Mouse (Mus musculus): ENCODE data around the gene Tmem72.

Gene Tmem72

GRCm38 (mm10) chr6:116679563-116680288 lies 37.0 kb downstream of the Tmem72 start:
- no peak for DNase-seq

DNA sequence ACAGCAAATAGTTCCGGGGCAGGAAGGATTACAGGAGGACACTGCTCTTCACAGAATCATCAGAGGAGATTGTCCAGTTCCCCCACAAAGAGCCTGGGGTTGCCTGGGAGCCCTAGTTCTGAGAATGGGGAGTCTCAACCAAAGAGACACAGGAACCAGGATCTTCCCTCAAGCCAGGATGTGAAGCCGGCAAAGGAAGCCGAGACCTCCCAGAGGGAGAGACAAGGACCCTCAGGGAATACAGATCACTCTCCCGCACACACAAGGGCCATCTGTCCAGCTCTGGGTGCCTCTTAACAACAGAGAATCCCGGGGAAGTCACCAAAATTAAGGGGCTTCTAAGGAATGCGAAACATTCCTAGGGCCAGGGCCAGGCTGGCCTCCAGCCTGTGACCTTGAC lies 39.4 kb downstream of the Tmem72 start:
- DNase-seq, result no peak

DNA sequence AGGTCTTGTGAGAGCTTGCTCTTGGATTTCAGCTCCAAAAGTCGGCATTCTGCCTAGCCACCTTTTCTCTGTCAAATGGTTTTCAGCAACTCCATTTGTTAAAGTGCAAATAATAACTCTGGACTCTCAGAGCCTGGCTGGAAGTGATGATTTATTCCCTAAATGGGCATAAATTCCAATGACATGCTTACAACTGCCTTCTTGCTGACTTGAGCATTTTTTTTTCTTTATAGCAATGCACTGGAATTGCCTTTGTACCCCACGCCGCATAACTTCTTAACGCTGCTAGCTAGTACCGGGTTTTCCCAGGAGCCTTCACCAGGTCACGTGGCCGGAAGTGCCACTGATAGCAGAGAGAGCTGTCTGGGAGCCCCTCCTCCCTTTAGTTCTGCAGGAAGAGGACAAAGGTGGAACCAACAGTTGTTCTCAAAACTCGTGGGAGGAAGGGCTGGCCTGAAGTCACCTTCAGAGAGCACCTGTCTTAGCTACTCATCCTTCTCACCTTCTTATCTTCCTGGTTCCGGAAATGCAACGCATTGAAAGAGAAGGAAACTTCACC lies 40.3 kb downstream of the Tmem72 start:
- no peak for DNase-seq

- no peak for DNase-seq
Observed at GRCm38 (mm10) chr6:116674283-116674886, 42.3 kb downstream of the Tmem72 start.

DNA sequence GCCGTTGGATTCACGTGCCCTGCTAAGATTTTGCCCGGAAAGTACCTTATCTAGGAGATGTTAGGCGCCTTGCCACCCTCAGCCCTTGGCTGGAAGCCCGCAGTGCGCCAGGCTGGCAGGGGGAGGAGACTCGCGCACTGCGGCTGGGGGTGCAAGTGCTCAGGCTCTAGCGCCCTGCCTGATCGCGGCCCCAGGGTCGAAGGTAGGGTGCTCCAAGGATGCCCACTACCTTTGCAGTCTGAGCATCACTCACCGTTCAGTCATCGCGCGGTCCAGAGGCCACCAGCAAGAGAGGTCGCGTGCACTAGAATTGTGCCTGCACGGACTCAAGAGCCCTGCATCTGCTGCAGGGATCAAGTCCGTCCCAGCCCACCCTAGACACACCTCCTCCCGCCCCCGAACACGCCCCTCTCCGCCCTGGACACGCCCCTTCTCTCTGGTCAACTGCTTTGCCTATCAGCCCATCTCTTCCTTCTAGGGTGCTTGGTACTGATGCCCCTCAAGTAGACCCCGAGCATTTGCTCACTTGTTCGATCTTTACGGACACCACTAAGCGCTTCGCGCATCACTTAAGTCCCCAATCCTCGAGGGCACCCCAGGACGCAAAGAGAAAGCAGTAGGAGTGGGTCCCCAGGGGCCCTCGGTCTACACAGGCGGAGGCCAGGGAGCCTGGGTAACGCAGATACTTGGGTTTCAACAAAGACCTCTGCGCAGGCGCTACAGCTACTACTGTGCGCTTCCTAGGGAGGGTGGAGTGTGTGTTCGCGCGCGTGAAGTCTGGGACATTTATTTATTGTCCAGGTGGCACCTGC lies 43.0 kb downstream of the Tmem72 start, which contains the start of gene Rassf4:
TSS of gene Rassf4 (minus strand) at position 482 of the 812 bp plus-strand sequence.
- peak; percentile 42 for DNase-seq

DNA sequence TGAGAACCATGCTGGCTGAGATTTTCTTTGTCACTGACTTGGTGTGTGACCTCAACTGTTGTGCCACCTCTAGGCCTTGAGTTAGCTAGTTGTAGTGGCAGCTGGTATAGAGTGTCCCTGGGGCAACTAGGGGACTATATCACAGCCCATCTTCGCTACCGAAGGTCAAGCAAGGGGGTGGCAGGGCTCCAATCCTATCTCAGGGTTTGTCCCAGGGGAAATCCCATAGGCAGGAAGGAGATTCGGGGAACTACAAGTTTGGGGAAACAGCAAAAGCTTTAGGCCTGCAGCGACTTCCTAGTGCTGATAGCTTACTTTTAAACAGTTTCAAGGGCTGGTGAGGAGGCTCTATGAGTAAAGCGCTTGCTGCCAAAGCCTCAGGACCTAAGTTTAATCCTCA lies 44.4 kb downstream of the Tmem72 start:
- DNase-seq, result no peak

GRCm38 (mm10) chr6:116671768-116672167 lies 44.9 kb downstream of the Tmem72 start:
- no peak for DNase-seq

DNA sequence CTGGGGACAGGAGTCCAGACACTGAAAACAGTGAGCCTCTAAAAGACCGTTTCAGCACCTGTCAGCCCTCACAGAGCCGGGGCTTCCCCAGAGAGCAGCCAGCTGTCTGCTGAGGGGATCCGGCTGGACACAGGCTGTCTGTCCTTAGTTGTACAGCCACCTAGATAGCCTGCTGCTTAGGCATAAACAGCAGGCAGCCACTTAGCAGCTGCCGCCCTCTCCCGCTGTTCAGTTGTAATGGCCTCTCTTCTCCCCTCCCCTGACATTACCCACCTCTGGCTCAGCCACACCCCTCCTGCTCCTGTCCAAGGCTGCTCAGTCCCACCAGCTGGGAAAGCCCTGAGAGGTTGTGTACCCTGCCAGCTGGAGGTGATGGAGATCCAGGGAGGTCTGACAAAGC lies 45.7 kb downstream of the Tmem72 start:
- DNase-seq, result no peak

DNA sequence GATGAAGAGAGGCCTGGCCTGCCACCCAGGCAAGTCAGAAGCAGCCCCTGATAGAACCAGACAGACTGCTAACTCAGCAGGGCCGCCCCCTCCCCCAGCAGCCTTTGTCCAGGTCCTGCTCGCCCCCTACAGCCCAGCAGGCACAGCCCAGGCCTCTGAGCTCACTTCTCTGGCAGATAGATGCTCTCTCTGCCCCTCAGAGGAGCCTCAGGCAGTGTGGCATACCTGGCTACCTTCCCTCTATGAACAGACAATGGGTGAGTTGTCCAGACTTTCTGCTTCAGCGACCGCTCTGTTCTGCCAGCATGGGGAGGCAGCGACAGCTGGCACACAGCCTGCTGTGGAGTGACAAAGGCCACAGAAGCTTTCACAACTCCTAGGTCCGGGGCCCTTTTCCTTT lies 46.6 kb downstream of the Tmem72 start:
- DNase-seq, result no peak

DNA sequence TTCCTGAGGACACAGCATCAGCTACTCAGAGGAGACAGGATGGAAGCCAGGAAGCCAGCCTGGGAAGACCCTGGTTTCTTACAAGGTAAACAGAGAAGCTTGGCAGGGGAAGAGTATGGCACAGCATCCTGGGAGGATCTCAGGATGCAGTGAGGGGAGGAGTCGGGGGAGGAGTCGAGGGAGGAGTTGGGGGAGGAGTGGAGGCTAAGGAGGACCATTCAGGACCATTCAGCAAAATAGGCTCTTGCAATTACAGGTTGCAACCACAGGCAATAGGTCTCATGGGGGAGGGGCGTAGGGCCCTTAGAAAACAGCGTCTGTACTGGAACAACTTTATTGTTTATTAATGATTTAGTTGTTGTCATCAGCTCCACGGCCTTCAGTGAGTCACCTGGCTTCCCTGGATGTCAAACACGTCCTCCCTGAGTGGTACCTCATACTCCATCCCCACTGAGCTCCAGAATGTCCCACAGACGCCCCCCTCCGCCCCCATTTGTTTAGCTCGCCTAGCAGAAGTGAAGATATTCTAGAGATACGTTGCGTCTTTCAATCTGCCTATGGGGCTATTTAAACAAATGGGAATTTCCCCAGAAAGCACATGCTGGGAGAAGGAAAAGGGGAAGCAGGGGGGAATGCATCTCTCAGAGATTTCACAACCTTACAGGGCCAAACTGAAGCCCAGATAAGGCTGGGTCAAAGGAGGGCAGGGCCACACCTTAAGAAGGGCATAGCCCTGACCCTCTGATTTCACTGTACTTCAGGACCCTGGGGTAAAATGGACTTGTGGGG lies 47.8 kb downstream of the Tmem72 start:
- DNase-seq, result no peak

DNA sequence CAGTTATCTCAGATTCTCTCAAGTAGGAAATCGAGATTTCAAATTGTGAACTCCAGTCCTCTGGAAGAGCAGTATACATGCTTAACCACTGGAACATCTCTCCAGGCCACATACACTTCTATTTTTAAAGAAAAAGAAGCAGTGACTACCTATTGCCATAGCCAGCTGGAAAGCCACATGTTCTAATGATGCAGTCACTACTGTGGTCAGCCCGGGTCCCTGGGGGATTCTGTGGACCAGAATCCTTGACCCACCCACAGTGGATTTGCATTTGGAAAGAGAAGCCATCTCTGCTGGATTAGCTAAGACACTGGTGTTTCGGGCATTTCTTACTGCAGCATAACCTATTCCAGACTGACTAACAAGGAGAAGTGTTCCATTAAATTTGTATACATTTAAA lies 49.3 kb downstream of the Tmem72 start:
- no peak for DNase-seq

- no peak for DNase-seq
Observed at GRCm38 (mm10) chr6:116666892-116667291, 49.8 kb downstream of the Tmem72 start.

- DNase-seq, result no peak
Observed at GRCm38 (mm10) chr6:116666085-116666750, 50.5 kb downstream of the Tmem72 start.

GRCm38 (mm10) chr6:116664830-116665229 lies 51.9 kb downstream of the Tmem72 start:
- DNase-seq, result no peak

DNA sequence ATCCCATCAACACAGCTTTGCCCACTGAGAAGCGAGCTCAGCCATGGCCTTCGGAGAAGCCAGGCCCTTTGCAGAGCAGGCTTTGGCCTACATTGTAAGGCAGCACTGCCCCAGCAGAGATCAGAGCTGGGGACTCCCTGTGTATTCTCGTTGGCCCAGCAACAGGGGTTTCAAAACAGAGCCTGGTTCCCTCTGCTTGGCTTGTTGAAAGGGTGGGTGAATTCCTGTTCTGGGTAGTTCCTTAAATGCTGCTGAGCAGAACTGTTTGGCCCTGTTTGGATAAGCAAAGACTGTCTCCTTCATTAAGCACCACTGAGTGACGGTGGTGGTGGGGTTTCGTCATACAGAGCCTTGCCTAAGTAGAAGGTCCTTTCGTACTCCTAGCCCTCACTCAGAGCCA lies 52.7 kb downstream of the Tmem72 start:
- DNase-seq, result no peak

DNA sequence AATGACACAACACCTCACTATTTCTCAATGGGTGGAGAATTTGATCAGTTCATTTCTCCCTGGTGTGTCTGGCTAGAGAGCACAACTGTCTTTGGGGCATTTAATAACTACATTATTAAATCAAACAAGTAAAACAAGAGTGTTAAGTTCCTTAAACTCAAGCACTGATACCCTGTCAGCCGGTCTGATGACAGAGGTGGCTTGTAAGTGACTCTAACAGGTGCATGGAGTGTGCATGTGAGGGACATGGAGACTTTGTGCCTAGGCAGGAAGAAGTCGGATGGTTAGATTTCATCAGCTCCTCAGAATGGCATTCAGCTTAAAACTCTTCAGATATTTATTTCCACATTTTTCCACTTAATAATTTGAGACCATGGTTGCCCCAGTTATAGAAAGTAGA lies 53.3 kb downstream of the Tmem72 start:
- DNase-seq, result no peak

GRCm38 (mm10) chr6:116653684-116654454 lies 62.8 kb downstream of the Tmem72 start:
- DNase-seq, result peak; percentile 36

- DNase-seq, result no peak
Observed at GRCm38 (mm10) chr6:116653191-116653590, 63.5 kb downstream of the Tmem72 start.

- DNase-seq, result no peak
Observed at GRCm38 (mm10) chr6:116651437-116652118, 65.1 kb downstream of the Tmem72 start.

DNA sequence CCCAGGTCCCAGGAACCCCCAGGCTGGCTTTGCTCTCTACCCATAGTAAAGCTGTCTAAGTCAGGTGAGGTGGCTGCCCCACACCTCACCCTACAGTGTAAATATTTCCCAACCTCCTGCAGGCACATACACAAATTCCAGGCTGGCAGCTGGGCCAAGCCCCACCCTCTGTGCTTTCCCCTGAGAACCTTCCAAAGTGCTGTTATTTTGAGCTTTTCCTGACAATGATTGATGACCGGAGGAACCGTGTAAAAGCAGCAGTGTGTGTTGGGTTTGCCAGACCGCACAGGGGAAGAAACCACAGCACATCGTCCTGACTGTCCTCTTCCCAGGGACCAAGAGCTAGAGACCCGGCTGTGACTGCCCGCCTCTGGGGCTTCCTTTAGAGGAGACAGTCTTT lies 66.3 kb downstream of the Tmem72 start, which contains the start of gene Depp1:
TSS of gene Depp1 (plus strand) at position 204 of the 400 bp plus-strand sequence.
- no peak for DNase-seq

GRCm38 (mm10) chr6:116649811-116650210 lies 66.9 kb downstream of the Tmem72 start:
- DNase-seq, result no peak

Measured in cerebellum, adult 8-10 months (tissue).